Mouse (Mus musculus): ENCODE measurements around the gene Smu1.

DNA sequence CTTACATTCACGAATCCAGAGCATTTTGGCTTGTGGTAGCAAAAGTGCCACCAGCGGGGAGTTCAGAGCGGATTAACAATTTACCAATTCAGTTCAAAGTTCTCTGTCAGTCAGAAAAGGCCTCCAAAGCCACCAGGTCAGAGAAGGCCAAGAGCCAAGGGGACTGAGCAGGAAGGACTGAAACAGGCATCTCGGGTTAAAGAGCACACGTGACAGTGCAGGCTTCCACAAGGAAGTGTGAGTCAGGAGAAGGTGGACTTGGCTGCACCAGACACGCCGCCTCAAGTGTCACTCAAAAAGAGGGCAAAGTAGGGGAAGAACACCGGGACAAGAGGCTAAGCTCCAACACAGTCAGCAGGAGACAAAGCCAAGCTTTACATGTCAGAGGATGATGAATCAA, 57.5 kb downstream of the Smu1 start:
- TF ChIP-seq CTCF (IDR thresholded peaks at IDR 0.05; ENCODE audit: low read depth) (no peak), EP300 (IDR thresholded peaks at IDR 0.05; ENCODE audit: low read depth) (no peak)

Measured in liver, embryonic 14.5 days (tissue).